Mouse (Mus musculus): Measurements from ENCODE around the gene Clk3. TPM values are rescaled to one million over a fixed set of nuclear protein-coding genes. Genes with fewer than 3 reads are reported as not detected.

Clk3 gene
- polyA plus RNA-seq, 1 experiment from 2014 or later: 221 TPM

- no peak for DNase-seq (ENCODE audit: low spot score)
Observed at GRCm38 (mm10) chr9:57770836-57771235, 5.2 kb upstream of the Clk3 start.

- peak; percentile 75 for DNase-seq (ENCODE audit: low spot score)
Observed at GRCm38 (mm10) chr9:57770214-57770613, 4.6 kb upstream of the Clk3 start.

- DNase-seq (ENCODE audit: low spot score): peak; percentile 96
Observed at GRCm38 (mm10) chr9:57769539-57770069, 3.9 kb upstream of the Clk3 start.

GRCm38 (mm10) chr9:57767231-57767630 lies 1.6 kb upstream of the Clk3 start:
- DNase-seq (ENCODE audit: low spot score): no peak

- no peak for DNase-seq (ENCODE audit: low spot score)
Observed at GRCm38 (mm10) chr9:57766431-57766830, 771 bp upstream of the Clk3 start.

- peak; percentile 93 for DNase-seq (ENCODE audit: low spot score)
Observed at GRCm38 (mm10) chr9:57764974-57765363, 691 bp downstream of the Clk3 start.

- DNase-seq (ENCODE audit: low spot score): peak; percentile 46
Observed at GRCm38 (mm10) chr9:57764147-57764973, 1.3 kb downstream of the Clk3 start.

- peak; percentile 79 for DNase-seq (ENCODE audit: low spot score)
Observed at GRCm38 (mm10) chr9:57762563-57762991, 3.1 kb downstream of the Clk3 start.

GRCm38 (mm10) chr9:57761563-57762551 lies 3.8 kb downstream of the Clk3 start:
- DNase-seq (ENCODE audit: low spot score): peak; percentile 89

- peak; percentile 4 for DNase-seq (ENCODE audit: low spot score)
Observed at GRCm38 (mm10) chr9:57760416-57761146, 5.1 kb downstream of the Clk3 start.

- DNase-seq (ENCODE audit: low spot score): peak; percentile 72
Observed at GRCm38 (mm10) chr9:57759289-57759688, 6.4 kb downstream of the Clk3 start.

- no peak for DNase-seq (ENCODE audit: low spot score)
Observed at GRCm38 (mm10) chr9:57758528-57758927, 7.1 kb downstream of the Clk3 start.

GRCm38 (mm10) chr9:57757578-57757977 lies 8.1 kb downstream of the Clk3 start:
- no peak for DNase-seq (ENCODE audit: low spot score)

GRCm38 (mm10) chr9:57750901-57751300 lies 14.8 kb downstream of the Clk3 start:
- DNase-seq (ENCODE audit: low spot score): no peak

GRCm38 (mm10) chr9:57748831-57749230 lies 16.8 kb downstream of the Clk3 start:
- no peak for DNase-seq (ENCODE audit: low spot score)

GRCm38 (mm10) chr9:57748137-57748536 lies 17.5 kb downstream of the Clk3 start:
- no peak for DNase-seq (ENCODE audit: low spot score)

GRCm38 (mm10) chr9:57747067-57747466 lies 18.6 kb downstream of the Clk3 start:
- DNase-seq (ENCODE audit: low spot score): no peak

GRCm38 (mm10) chr9:57744462-57745091 lies 21.1 kb downstream of the Clk3 start:
- peak; percentile 71 for DNase-seq (ENCODE audit: low spot score)

- DNase-seq (ENCODE audit: low spot score): no peak
Observed at GRCm38 (mm10) chr9:57739863-57740262, 25.8 kb downstream of the Clk3 start.

GRCm38 (mm10) chr9:57733606-57734005 lies 32.1 kb downstream of the Clk3 start:
- no peak for DNase-seq (ENCODE audit: low spot score)
